Mouse (Mus musculus): Measurements from ENCODE around the gene Kifc3.

GRCm38 (mm10) chr8:95137641-95138098 is 64.9 kb downstream of the Kifc3 start:
- TF ChIP-seq GATA1 (IDR thresholded peaks at IDR 0.05; ENCODE audit: borderline replicate concordance, low read length) (no peak), CTCF (IDR thresholded peaks at IDR 0.05; ENCODE audit: low read depth, low read length) (no peak), POLR2AphosphoS5 (IDR thresholded peaks at IDR 0.05; ENCODE audit: insufficient replicate concordance, low read depth, low read length) (no peak), TAL1 (conservative IDR thresholded peaks at IDR 0.05; ENCODE audit: low read depth, low read length) (no peak)
